Mouse (Mus musculus) spleen, adult 12 weeks (tissue): ENCODE data around the gene Tmem147.
"Not testable (repeated sequence)": the region's sequence is repeated elsewhere in the genome, so short reads cannot be mapped to it uniquely, and the experiment has no call there.

ENCODE experiments used
- DNase-seq: peaks from one replicate; pipeline ENCODE4 v3.0.0; 2022; ENCODE audit warnings: low spot score

Tmem147 gene

DNA sequence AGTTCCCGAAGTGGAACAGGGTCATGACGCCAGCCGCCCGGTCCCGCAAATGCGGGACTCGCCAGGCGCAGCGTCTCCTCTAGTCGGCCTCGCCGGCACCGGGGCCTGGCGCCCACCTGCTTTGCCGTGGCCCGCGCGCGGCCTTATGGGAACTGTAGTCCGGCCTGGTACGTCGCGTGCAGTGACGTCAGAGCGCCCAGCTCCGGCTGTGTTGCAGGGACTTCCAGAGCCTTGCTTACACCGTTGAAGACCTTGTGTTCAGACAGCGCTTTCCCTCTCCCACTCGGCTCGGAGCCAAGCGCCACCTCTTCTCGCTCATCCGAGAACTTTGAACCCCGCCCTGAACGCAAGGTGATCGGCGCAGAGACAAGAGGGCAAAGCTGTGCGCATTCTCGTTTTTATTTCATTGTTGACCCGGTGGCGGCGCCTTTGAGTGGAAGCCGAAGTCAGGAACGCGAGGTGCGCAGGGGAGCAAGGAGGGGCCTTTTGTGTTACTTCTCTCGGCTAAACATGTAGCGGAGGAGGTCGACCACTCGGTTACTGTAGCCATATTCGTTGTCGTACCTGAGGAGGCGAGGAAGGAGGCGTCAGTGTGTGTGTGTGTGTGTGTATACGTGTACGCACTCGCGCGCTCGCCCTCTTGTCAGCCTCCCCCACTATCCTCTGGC lies at the start of gene Tmem147:
Gene Tmem147 (minus strand): TSS at position 145 of the 668 bp plus-strand sequence.
- peak; percentile 89 for DNase-seq

DNA sequence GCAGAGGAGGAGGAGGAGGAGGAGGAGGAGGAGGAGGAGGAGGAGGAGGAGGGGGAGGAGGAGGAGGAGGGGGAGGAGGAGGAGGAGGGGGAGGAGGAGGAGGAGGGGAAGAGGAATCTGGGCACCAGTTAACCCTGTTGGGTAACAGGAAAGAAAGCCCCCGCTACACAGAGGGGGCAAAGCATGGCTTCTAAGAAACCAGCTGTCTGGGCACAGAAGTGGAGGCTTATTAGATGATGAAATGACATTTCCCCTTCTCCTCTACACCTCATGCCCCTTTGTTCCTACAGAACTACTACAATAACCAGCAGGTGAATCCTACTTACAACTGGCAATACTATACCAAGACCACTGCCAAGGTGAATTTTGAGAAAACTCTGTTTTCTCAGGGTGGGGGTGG lies 48.6 kb upstream of the Tmem147 start:
- DNase-seq, result no peak

DNA sequence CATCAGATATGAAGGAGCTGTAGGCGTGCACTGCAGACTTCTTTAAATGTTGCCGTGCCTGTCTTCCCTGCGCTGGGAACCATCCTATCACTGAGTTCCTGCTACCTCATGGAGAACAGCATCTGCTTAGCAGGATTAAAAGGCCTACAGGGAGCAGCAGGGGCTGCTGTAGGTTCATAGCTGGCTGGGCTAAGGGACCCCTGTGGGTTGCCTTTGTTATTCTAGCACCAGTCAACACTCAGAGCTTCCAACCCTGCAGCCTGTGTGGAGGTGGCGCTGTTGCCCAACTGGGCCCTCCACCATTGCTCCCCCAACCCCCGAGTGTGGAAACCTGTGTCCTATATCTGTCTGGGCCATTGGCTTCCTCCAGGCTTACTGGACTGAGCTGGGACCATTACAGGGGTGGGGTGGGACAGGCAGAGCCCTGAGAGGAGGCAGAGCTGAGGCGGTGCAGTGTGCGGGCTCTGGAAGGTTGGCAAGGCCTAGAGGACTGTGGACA lies 47.8 kb upstream of the Tmem147 start:
- no peak for DNase-seq

DNA sequence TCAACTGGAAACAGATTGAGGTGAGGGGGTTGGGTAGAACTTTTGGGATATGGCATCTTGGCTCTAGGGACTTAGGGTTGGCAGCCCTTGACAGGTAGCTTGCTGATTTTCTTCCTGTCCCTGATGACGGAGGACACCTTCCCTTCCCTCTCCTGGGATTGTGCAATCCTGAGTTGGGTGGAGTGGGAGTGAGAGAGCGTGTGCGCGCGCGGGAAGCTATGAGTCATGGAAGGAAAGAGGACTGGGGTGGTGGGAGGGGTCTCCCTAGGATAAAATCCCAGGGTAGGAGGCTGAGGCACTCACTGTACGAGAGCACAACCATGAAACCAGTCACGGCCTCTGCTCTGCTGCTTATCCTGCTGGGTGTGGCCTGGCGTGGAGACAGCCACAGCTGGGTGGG lies 46.8 kb upstream of the Tmem147 start:
- DNase-seq, result no peak

DNA sequence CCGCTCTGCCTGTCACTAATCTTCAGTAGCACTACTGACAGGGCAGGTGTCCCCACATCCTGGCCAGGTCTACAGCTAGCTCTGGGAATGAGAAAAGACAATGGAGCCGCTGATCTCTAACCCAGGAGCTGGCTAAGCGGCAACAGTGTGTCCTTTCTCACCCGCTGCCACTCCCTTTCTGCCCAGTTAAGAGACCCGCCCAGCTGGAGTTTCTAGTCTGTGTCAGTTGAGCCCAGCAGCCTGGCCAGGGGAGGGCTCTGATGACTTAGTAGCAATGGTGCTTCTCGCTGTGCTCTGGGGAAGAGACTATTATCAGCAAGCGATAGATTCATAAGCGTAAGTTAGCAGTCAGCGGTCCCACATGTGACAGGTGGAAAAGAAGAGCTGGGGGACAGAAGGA lies 39.9 kb upstream of the Tmem147 start:
- no peak for DNase-seq

DNA sequence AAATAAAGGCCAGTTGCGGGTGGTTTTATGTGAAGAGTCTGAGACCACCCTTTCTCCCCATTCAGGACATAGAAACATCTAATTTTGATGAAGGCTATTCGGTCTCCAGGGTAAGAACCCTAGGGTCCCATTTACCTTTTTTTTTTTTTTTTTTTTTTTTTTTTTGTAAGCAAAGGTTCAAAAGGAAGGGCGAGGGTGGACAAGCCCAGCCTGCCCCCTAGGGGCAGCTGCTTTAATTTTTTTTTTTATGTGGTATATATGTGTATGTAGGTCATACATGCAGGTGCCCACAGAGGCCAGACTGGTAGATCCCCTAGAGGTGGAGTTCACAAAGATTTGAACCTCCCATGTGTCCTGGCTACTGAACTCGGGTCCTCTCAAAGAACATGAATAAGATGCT lies 37.1 kb upstream of the Tmem147 start:
- no peak for DNase-seq

DNA sequence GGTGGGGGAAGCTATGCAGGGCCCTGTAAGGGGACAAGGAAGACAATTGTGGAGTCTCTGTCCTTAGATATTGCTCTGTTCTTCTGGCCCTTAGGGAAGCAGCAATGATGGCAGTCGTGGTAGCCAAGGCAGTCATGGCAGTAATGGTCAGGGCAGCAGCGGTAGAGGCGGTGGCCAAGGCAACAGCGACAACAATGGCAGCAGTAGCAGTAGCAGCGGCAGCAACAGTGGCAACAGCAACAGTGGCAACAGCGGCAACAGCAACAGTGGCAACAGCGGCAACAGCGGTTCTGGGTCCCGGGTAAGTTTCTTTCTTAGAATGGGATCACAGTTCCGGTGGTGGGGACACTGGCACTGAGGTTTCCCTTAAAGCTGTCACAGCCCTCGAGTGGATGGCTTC lies 35.8 kb upstream of the Tmem147 start:
- no peak for DNase-seq

DNA sequence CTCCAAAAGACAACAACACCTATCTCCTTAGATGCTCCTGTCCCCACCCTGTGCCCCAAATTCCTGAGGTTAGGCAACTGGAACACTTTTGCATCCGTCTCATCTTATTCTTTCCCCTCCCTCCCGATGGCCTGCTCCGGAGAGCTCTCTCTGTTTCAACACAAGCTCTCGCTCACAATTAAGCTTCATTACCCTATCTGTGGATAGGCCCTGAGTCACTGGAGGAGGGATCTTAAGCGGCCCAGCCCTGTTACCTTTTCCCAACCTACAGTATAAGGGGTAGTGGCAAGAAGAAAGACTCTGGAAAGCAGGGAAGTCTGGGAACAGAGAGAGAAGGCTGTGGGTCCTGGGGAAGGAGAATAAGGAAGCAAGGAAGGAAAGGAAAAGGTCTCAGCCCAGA lies 34.1 kb upstream of the Tmem147 start, which contains the start of gene Dmkn:
Gene Dmkn (plus strand): TSS at position 301 of the 400 bp plus-strand sequence.
- no peak for DNase-seq

DNA sequence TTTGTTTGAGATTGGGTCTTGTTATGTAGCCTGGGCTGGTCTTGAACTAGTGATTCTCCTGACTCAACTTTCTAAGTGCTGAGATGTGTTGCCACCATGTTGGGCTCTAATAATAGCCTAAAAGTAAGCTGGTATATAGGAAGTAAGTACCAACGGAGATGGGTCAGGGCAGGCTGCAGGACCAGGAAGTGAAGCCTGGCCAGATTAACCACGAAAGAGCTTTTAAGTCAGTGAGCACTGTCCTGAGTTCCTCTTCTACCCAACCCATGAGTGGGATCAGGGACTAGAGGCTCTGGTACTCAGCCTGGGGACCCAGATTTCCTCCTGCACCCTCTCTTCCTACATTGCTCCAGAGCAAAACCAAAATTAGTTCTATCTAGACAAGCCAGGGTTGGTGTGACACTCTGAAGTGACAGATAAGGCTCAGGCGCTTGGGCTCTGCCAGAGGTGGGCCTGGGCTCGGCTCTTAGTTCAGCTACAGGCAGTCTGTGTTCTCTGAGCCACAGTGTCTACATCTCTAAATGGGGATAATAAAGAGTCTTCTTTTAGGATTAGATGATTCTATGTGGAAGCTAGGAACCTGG lies 32.5 kb upstream of the Tmem147 start:
- DNase-seq, result no peak

DNA sequence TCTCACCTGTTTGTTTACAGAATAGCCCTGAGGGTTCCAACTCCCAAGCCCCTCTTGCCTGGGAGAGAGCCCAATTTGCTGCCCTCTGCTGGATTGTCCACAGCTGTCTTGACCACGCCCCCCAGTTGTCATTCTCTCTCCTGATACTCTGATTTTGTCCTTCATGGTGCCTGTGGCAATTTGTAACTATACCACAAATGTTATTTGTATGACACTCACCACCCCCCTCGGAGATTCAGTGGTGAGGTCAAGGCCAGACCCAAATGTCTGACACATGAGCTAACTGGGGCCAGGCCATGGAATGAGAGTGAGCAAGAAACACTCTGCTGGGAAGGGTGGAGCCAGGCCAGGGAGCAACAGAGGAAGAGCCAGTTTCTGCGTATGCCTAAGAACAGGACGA lies 29.5 kb upstream of the Tmem147 start:
- DNase-seq, result no peak

DNA sequence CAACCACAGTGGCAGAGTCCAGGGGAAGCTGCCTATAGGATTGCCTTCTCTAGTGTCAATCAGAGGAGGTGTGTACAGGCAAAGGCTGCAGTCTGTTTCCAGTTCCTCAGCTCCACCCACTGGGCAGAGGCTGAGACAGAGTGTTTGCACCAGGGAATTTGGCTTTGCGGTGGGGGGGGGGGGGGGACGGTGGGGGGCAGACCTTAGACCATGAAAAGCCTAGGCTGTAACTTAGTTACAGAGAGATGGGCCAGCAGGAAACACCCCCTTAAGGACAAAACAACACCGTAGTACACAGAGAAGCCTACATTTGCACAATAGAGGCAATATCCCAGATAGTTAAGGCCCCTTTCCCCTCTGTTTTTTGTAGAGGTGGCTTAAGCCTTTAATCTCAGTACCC lies 27.7 kb upstream of the Tmem147 start:
- DNase-seq, result no peak

DNA sequence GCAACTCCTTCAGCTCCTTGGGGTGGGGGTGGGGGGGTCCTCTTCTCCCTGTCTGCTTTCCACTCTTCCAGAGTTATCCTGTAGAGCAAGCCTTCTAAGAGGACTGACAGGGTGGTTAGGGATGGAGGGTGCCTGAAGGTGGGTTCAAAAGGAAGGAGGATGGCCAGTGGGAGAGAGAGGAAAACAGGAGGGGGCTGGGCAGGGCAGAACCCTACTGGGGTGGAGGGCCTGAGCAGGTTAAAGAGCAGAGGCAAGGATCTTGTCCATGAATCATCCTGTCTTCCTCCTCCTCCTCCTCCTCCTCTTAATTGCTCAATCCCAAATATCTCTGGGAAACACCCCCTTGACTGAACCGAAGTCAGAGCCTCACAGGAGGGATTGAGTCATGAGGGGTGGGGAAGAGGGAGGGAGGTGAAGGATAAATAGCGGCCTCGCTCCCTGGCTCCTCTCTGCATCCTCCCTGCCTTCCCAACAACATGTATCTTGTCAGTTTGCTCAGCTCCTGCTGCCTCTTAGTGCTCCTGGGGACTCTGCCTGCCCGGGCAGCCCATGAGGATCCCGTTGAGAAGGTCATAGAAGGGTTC lies 21.8 kb upstream of the Tmem147 start, which contains the start of gene Sbsn:
Gene Sbsn (plus strand): TSS at position 386 of the 584 bp plus-strand sequence.
- no peak for DNase-seq

DNA sequence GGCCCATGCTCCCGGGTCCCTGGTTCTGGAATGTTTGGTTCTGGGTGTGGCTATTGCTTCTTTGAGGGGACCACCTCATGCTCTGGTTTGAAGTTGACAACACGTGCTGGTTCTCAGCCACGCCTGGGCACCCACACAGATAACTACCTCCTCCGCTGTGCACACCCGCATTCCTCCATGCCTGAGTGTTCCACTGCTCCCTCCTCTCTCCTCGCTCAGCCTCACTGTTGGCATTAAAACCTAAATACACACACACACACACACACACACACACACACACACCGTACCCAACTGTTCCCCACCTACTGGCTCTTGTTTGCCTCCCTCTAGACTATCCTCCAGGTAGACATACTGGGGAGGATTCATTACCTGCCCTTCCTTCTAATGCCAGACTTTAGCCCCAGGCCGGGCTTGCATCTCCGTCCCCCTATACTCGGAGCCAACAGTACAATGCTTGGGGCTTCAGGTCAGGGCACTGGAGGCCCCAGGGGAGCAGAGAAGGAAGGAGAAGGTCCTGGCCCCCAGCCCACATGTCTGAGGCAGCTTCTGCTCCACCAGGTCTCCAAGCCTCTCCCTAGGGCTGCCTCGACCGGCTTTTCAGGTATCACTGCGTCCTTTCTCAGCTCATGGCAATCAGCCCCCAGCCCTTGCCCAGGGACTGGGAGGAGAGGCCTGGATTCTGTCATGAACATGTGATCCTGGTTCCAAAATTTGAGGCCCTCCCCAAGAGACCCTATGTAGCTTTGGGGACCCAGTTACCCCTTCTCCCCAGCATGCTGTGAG lies 20.7 kb upstream of the Tmem147 start:
- DNase-seq, result no peak

DNA sequence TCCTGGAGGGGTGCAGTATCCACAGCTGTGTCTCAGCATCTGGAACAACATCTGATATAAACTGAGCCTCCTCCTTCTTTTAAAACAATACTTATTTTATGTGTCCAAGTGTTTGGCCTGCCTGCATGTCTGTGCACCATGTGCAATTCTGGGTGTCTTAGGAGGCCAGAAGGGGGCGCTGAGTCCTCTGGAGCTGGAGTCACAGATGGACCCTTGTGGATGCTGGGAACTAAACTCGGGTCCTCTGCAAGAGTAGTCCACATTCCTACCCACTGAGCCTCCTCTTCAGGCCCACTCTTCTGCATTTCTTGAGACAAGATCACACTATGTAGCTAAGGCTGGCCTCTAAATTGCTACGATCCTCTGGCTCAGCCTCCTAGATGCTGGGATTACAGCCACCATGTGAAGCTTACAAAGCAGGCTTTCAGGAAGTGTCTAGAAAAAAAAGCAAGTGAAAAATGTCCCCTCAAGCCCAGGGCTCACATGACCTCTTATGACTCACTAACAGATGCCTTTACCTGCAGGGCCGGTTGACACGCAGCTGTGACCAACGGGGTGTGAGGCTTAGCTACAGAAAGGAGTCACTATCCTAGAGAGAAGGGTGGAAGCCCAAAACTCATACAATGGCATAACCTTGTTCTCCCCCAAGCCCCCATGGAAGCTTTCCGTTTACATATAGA lies 18.3 kb upstream of the Tmem147 start:
- DNase-seq, result no peak

DNA sequence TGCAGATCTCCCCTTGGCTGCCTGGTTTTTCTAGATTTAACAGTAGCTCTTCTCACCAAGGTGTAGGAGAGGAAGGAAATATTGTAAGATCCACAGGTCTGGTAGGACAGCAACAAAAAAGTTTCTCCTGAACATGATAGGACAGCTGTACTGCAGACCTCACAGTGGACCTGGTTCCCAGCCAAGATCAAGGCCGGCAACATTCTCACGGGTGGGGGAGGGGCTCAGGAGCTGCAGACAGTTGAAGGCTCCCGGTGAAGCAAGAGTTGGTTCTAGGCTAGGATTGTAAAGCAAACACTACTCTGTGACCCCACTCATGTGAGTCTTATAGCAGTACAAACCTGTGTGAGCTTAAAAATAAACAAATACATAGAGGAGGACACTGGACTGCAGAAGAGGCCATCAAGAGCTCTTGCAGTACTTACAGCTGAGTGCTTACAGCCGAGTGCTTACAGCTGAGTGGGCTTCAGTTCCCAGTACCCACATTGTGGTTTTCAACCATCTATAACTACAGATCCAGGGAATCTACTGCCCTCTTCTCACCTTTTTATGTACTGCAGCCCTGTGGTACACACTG lies 14.8 kb upstream of the Tmem147 start:
- no peak for DNase-seq

DNA sequence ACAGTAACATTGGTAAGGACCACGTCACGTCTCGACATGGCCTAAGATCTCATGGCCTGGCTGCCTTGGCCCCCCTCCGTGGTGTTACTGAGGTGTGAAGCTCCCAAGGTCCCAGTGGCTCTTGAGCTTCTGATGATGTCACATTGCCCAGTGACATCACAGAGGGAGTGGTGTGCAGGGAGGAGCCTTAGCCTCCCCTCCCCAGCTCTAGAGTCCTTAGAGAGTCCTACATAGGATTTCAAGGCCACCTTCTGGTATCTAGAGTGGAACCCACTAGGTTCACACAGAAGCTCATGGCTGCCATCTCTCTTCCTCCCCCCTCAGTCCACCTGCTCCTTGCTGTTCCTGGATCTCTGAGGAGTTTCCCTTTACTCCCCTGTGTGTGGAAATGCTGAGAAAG lies 14.3 kb upstream of the Tmem147 start, which contains the start of gene Gapdhs:
Gene Gapdhs (minus strand): TSS at position 65 of the 400 bp plus-strand sequence.
- not testable (repeated sequence) for DNase-seq

DNA sequence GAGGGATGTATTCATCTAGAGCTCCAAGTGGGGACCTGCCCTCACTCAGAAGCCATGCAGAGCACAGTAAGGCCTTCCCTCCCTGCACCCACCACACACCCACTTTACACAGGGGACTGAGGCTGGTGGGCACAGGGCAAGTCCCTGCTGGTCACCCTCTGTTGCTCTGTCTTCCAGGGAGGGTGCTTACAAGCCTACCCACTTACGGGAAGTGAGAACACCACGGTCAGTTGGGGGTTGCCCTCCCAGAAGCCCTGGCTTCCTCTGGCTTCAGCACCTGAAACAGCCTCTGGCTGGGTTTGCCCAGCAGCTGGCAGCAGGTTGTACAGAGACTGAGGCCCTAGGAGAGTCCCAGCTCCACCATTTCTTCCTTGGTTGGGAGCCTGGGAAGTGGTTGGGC lies 13.2 kb upstream of the Tmem147 start:
- not testable (repeated sequence) for DNase-seq

DNA sequence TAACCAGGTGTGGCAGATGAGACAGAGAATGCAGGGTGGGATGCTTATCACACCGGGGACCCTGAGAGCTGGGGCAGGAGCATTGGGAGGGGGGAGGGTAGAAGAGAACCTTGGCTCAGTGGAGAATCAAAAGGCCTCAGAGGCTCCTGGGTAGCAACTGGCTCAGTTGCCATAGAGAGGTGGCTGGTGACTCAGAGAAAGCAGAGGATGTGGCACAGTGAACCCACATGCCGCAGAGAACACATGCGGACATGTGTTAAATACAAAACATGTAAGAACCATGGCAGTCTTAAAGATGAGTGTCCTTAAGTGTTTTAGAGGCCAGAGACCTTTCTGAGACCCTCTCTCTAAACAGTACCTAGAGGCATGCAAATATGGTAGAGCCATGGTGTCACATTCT lies 6.9 kb upstream of the Tmem147 start:
- DNase-seq, result no peak

DNA sequence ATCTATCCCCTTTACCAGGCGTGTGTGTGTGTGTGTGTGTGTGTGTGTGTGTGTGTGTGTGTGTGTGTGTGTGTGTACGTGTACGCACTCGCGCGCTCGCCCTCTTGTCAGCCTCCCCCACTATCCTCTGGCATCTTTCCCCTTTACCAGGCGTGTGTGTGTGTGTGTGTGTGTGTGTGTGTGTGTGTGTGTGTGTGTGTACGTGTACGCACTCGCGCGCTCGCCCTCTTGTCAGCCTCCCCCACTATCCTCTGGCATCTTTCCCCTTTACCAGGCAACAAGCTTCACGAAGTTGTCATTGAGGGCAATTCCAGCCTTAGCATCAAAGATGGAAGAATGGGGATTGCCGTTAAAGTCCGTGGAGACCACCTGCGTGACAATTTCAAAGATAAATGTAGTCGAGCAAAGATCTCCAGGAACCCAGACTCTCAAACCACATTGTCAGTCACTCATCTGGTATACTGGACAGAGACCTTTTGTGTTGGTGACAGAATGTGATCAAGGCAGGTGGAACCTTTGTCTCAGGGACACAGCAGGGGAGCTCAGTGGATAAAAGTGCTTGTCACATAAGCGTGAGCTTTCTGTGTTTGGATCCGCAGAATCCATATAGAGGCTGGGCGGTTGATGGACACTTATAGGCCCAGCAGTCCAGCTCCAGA lies 853 bp upstream of the Tmem147 start:
- not testable (repeated sequence) for DNase-seq

DNA sequence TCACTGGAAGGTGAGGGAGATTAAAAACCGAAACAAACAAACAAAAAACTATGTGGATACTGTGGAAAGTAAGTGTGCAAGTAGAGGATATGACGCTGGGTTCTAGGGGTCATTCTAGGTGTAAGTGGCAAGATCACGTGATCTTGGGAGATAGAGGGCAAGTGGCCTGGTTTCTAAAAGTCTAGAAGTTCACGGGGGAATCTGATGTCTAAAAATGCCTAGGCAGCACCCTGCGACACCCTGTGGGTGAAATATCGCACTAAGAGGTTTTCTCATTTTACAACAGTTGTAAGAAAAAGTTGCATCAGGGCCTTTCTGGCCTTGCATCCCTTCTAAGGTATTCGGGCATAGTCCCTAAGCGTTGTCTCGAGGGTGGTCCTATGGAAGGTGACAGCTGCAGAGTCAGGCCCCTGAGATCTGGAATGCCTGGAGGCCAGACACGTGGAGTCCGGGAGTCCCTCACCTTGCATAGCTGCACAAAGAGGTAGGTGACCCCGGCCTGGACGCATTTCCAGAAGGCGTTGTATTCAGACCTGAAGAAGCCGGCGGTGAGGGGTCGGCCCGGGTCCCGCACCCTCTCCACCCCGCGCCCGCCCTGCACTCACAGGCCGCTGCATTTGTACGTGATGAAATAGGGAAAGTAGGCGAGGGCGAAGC lies 473 bp downstream of the Tmem147 start:
- no peak for DNase-seq
